Mouse (Mus musculus): ENCODE measurements around the gene Erbb2.

Gene Erbb2

GRCm38 (mm10) chr11:98418939-98419547 is 6.8 kb downstream of the Erbb2 start:
- no peak for DNase-seq (ENCODE audit: low spot score)

- no peak for DNase-seq (ENCODE audit: low spot score)
Measured at GRCm38 (mm10) chr11:98426592-98426991, 14.3 kb downstream of the Erbb2 start.

GRCm38 (mm10) chr11:98428436-98428835 is 16.2 kb downstream of the Erbb2 start:
- no peak for DNase-seq (ENCODE audit: low spot score)

- no peak for DNase-seq (ENCODE audit: low spot score)
Measured at GRCm38 (mm10) chr11:98431743-98432502, 19.7 kb downstream of the Erbb2 start.

GRCm38 (mm10) chr11:98435723-98436122 is 23.5 kb downstream of the Erbb2 start:
- DNase-seq (ENCODE audit: low spot score) = no peak

GRCm38 (mm10) chr11:98437441-98437840 is 25.2 kb downstream of the Erbb2 start:
- no peak for DNase-seq (ENCODE audit: low spot score)

GRCm38 (mm10) chr11:98438331-98439158 is 26.3 kb downstream of the Erbb2 start, which contains the start of gene Mien1:
TSS of gene Mien1 (minus strand) at chr11:98438991.
- peak; percentile 94 for DNase-seq (ENCODE audit: low spot score)

GRCm38 (mm10) chr11:98443688-98444087 is 31.4 kb downstream of the Erbb2 start:
- DNase-seq (ENCODE audit: low spot score) = no peak

GRCm38 (mm10) chr11:98445238-98445637 is 33.0 kb downstream of the Erbb2 start:
- DNase-seq (ENCODE audit: low spot score) = no peak

- DNase-seq (ENCODE audit: low spot score) = no peak
Measured at GRCm38 (mm10) chr11:98445679-98446078, 33.4 kb downstream of the Erbb2 start.

GRCm38 (mm10) chr11:98446213-98446561 is 33.9 kb downstream of the Erbb2 start, which contains the start of gene Grb7:
TSS of gene Grb7 (plus strand) at chr11:98446394.
- DNase-seq (ENCODE audit: low spot score) = no peak

- DNase-seq (ENCODE audit: low spot score) = no peak
Measured at GRCm38 (mm10) chr11:98446562-98447474, 34.5 kb downstream of the Erbb2 start.

GRCm38 (mm10) chr11:98447475-98447834 is 35.2 kb downstream of the Erbb2 start:
- DNase-seq (ENCODE audit: low spot score) = no peak

- no peak for DNase-seq (ENCODE audit: low spot score)
Measured at GRCm38 (mm10) chr11:98448191-98448790, 36.0 kb downstream of the Erbb2 start.

- no peak for DNase-seq (ENCODE audit: low spot score)
Measured at GRCm38 (mm10) chr11:98449419-98449818, 37.1 kb downstream of the Erbb2 start.

- DNase-seq (ENCODE audit: low spot score) = no peak
Measured at GRCm38 (mm10) chr11:98449921-98450771, 37.9 kb downstream of the Erbb2 start.

GRCm38 (mm10) chr11:98455484-98455883 is 43.2 kb downstream of the Erbb2 start:
- DNase-seq (ENCODE audit: low spot score) = no peak

GRCm38 (mm10) chr11:98456545-98456944 is 44.3 kb downstream of the Erbb2 start:
- no peak for DNase-seq (ENCODE audit: low spot score)

- no peak for DNase-seq (ENCODE audit: low spot score)
Measured at GRCm38 (mm10) chr11:98456945-98457344, 44.7 kb downstream of the Erbb2 start.

- DNase-seq (ENCODE audit: low spot score) = peak; percentile 77
Measured at GRCm38 (mm10) chr11:98457367-98458120, 45.3 kb downstream of the Erbb2 start.
